Mouse (Mus musculus) stomach, embryonic 16.5 days (tissue): Measurements from ENCODE around the gene Atxn1. TPM values are rescaled to one million over a fixed set of nuclear protein-coding genes. Genes with fewer than 3 reads are reported as not detected.

ENCODE experiments used
- ATAC-seq: fragments of 200-750 bp; cut with Nextera tagmentation; 2 replicates; pipeline ENCODE4 v1.8.0; 2017; ENCODE audit warnings: moderate number of reproducible peaks, moderate TSS enrichment; ENCODE audit not compliant: insufficient read depth, low FRiP score
- H3K27ac ChIP-seq: fragments of 300-500 bp; sonication (generic); 2 replicates; pipeline ENCODE4 v1.5.1; 2014; ENCODE audit warnings: low read length
- H3K27me3 ChIP-seq: fragments of 300-500 bp; sonication (generic); 2 replicates; pipeline ENCODE4 v1.6.1; 2014; ENCODE audit warnings: low read length, control low read depth, mixed read lengths; ENCODE audit not compliant: control insufficient read depth, insufficient read depth
- H3K36me3 ChIP-seq: fragments of 300-500 bp; sonication (generic); 2 replicates; pipeline ENCODE4 v1.6.1; 2014; ENCODE audit warnings: low read length; ENCODE audit not compliant: control insufficient read depth, insufficient read depth
- H3K4me1 ChIP-seq: fragments of 300-500 bp; sonication (generic); 2 replicates; pipeline ENCODE4 v1.6.1; 2014; ENCODE audit warnings: low read length, control low read depth, mixed read lengths; ENCODE audit not compliant: control insufficient read depth, insufficient read depth
- H3K4me2 ChIP-seq: fragments of 300-500 bp; sonication (generic); 2 replicates; pipeline ENCODE4 v1.6.1; 2014; ENCODE audit warnings: low read depth, low read length, mixed read lengths
- H3K4me3 ChIP-seq: fragments of 300-500 bp; sonication (generic); replicated peaks from 2 replicates; pipeline ENCODE4 v1.5.1; 2014; ENCODE audit warnings: mild to moderate bottlenecking, low read length
- H3K9ac ChIP-seq: fragments of 300-500 bp; sonication (generic); 2 replicates; pipeline ENCODE4 v1.6.1; 2014; ENCODE audit warnings: low read length
- H3K9me3 ChIP-seq: fragments of 300-500 bp; sonication (generic); replicated peaks from 2 replicates; pipeline ENCODE4 v1.6.1; 2016; ENCODE audit warnings: low read length, control low read depth; ENCODE audit not compliant: control insufficient read depth
- WGBS: fragments of 180-500 bp; shearing (Covaris S2); extraction: QIAGEN DNeasy Blood & Tissue Kit; methylation state at CpG from one replicate; pipeline ENCODE4 v1.1.7; 2014; 5-methylcytosine and 5-hydroxymethylcytosine counted together
- polyA plus RNA-seq: library from polyadenylated mRNA; unstranded; fragments of >200 nt; fragmentation: Nextera tagmentation; extraction: Ambion mirVana; gene quantifications from 2 replicates; pipeline ENCODE4 v1.2.1, GENCODE M21; 2015

The Atxn1 gene
- polyA plus RNA-seq, 1 experiment from 2014 or later: 7.8 TPM

- no peaks in the 10 kb centered on the region for H3K27me3 ChIP-seq
- ATAC-seq: peak; percentile 61
- H3K4me3 ChIP-seq: no peak overlapping the region
- H3K9ac ChIP-seq: no peak overlapping the region
- no peak overlapping the region for H3K27ac ChIP-seq
- no peak overlapping the region for H3K4me2 ChIP-seq
- WGBS: 77% methylated on average over 11 of the region's 11 CpGs
- no peaks in the 10 kb centered on the region for H3K36me3 ChIP-seq
- peaks cover 18% of the 10 kb centered on the region for H3K4me1 ChIP-seq
- no peaks in the 10 kb centered on the region for H3K9me3 ChIP-seq
Measured at GRCm38 (mm10) chr13:45527232-45527964, 437.4 kb downstream of the Atxn1 start.

GRCm38 (mm10) chr13:45526230-45526629 is 438.6 kb downstream of the Atxn1 start:
- WGBS: 61% methylated on average over 7 of the region's 7 CpGs
- no peaks in the 10 kb centered on the region for H3K27me3 ChIP-seq

GRCm38 (mm10) chr13:45524791-45525435 is 439.9 kb downstream of the Atxn1 start:
- no peaks in the 10 kb centered on the region for H3K9me3 ChIP-seq
- no peaks in the 10 kb centered on the region for H3K36me3 ChIP-seq
- peaks cover 6% of the 10 kb centered on the region for H3K4me1 ChIP-seq
- H3K27ac ChIP-seq: no peak overlapping the region
- no peak overlapping the region for H3K4me3 ChIP-seq
- WGBS: 88% methylated on average over 6 of the region's 6 CpGs
- no peak overlapping the region for H3K9ac ChIP-seq
- no peaks in the 10 kb centered on the region for H3K27me3 ChIP-seq
- ATAC-seq: no peak
- H3K4me2 ChIP-seq: no peak overlapping the region

More at GRCm38 (mm10) chr13:45526230-45526629, 438.6 kb downstream of the Atxn1 start:
- Histone ChIP-seq H3K36me3 (no peaks in the 10 kb centered on the region), H3K9ac (no peak overlapping the region), H3K4me3 (no peak overlapping the region), H3K4me2 (no peak overlapping the region), H3K4me1 (peaks cover 17% of the 10 kb centered on the region), H3K27ac (no peak overlapping the region), H3K9me3 (no peaks in the 10 kb centered on the region)
- ATAC-seq: no peak

- no peak overlapping the region for H3K9ac ChIP-seq
- no peak overlapping the region for H3K4me3 ChIP-seq
- H3K4me1 ChIP-seq: peaks cover 6% of the 10 kb centered on the region; the same call in 1 of the 2 replicates
- no peaks in the 10 kb centered on the region for H3K27me3 ChIP-seq
- no peak overlapping the region for H3K4me2 ChIP-seq
- no peak for ATAC-seq
- no peaks in the 10 kb centered on the region for H3K36me3 ChIP-seq
- no peaks in the 10 kb centered on the region for H3K9me3 ChIP-seq
- no peak overlapping the region for H3K27ac ChIP-seq
- 68% methylated on average over 3 of the region's 3 CpGs for WGBS
Measured at GRCm38 (mm10) chr13:45524305-45524704, 440.5 kb downstream of the Atxn1 start.

DNA sequence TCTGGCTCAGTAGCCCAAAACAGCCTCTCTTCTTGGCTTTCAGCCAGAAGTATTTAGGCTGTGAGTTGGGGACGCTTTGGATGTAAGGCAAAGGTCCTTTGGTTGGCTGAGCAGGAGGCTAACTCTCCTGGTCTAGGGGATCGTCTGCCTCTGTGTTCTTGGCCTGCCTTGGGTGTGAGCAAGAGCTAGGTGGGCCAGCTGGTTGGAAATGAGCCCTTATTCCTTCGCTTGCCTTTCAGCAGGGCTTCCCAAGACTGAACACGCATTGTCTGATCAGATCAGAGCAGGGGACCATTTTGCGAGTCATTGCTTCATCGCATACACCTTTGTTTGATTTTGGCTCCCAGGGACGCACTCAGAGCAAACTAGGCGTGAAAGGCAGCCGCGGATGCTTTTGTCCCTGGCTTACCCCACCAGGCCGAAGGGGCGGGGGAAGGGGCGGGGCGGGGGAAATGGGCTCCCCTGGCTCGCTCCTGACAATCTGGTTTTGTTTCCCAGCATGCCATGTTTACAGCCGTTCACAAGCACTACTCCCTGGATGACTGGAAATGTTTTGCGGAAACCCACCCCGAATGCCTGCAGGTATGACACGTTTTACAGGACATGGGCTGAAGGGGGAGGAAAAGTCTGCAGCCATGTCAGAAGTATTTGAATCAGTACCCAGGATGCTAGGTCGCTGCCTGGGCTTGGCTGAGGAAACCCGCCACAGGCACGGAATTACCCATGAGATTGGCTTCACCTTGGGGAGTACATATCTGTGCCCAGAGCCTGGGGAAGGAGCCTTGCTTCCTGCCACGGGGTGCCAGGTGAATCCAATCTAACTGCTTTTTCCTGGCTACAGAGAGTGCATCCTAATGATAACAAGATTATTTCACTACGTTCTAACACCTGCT is 448.1 kb downstream of the Atxn1 start:
- Histone ChIP-seq H3K4me1 (peaks cover 36% of the 10 kb centered on the region), H3K4me3 (peak overlapping the region; percentile 29), H3K9ac (peak overlapping the region; percentile 38), H3K27me3 (no peaks in the 10 kb centered on the region), H3K4me2 (peak overlapping the region; percentile 50), H3K36me3 (no peaks in the 10 kb centered on the region), H3K9me3 (no peaks in the 10 kb centered on the region), H3K27ac (peak overlapping the region; percentile 73)
- peak; percentile 68 for ATAC-seq
- WGBS: 12% methylated on average over 24 of the region's 24 CpGs

GRCm38 (mm10) chr13:45514832-45515422 is 449.9 kb downstream of the Atxn1 start:
- Histone ChIP-seq H3K4me2 (no peak overlapping the region), H3K4me3 (no peak overlapping the region), H3K36me3 (no peaks in the 10 kb centered on the region), H3K9me3 (no peaks in the 10 kb centered on the region), H3K27me3 (no peaks in the 10 kb centered on the region), H3K27ac (no peak overlapping the region), H3K9ac (no peak overlapping the region), H3K4me1 (peaks cover 44% of the 10 kb centered on the region)
- 39% methylated on average over 8 of the region's 8 CpGs for WGBS
- ATAC-seq: no peak

- no peaks in the 10 kb centered on the region for H3K9me3 ChIP-seq
- H3K27ac ChIP-seq: no peak overlapping the region
- 88% methylated on average over 5 of the region's 5 CpGs for WGBS
- H3K4me1 ChIP-seq: peaks cover 44% of the 10 kb centered on the region
- no peaks in the 10 kb centered on the region for H3K27me3 ChIP-seq
- no peak for ATAC-seq
- no peak overlapping the region for H3K9ac ChIP-seq
- no peak overlapping the region for H3K4me2 ChIP-seq
- H3K4me3 ChIP-seq: no peak overlapping the region
- H3K36me3 ChIP-seq: no peaks in the 10 kb centered on the region
Measured at GRCm38 (mm10) chr13:45514115-45514514, 450.7 kb downstream of the Atxn1 start.

DNA sequence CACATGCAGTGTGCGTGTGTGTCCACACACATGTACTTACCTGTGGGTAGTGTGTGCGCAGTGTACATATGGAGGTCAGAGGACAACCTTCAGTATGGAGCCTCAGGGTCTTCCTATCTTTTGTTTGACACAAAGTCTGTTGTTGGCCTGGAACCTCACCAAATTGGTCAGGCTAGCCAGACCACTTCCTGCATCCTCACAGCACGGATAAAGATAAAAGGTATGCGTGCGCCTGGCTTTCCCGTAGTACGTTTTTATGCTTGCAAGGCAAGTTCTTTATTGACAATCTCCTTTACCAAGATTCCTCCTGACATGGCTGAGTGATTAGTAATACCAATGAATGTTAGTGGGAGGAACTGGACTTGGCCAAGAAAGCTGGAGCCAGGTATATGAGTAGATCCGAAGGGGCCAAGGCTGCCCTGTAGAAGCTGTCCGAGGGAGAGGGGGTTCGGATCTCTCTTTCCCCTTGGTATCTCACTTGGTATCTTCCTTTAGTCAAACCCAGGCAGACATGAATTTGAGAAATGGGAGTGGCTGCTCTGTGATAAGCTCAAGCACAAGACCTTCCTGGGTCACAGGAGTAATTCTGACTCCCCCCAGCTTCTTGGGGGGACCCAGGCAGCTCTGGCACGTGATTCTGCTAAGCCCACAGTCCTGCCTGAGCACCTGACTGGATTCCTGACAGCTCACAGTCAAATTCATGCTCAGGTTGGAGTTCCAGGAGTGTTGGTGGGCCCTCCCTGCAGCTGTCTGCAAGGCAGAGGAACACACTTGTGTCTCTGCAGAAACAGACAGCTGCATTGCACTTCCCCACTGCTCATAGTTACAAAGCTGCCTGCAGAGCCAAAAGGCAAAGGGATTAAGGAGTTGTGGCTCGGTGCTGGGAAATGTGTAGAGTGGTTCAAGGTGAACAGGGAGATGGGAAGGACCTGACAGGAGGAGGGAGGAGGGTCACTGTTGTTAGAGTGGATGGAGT is 451.5 kb downstream of the Atxn1 start:
- no peaks in the 10 kb centered on the region for H3K36me3 ChIP-seq
- H3K9ac ChIP-seq: no peak overlapping the region
- H3K4me3 ChIP-seq: no peak overlapping the region
- WGBS: 64% methylated on average over 12 of the region's 12 CpGs
- no peaks in the 10 kb centered on the region for H3K27me3 ChIP-seq
- H3K4me2 ChIP-seq: no peak overlapping the region
- no peaks in the 10 kb centered on the region for H3K9me3 ChIP-seq
- peak overlapping the region; percentile 18; the same call in 1 of the 2 replicates for H3K27ac ChIP-seq
- ATAC-seq: no peak
- peaks cover 48% of the 10 kb centered on the region for H3K4me1 ChIP-seq
